Comparison of ENCODE assay signal across 8 mouse cellular contexts in the genomic region with DNA sequence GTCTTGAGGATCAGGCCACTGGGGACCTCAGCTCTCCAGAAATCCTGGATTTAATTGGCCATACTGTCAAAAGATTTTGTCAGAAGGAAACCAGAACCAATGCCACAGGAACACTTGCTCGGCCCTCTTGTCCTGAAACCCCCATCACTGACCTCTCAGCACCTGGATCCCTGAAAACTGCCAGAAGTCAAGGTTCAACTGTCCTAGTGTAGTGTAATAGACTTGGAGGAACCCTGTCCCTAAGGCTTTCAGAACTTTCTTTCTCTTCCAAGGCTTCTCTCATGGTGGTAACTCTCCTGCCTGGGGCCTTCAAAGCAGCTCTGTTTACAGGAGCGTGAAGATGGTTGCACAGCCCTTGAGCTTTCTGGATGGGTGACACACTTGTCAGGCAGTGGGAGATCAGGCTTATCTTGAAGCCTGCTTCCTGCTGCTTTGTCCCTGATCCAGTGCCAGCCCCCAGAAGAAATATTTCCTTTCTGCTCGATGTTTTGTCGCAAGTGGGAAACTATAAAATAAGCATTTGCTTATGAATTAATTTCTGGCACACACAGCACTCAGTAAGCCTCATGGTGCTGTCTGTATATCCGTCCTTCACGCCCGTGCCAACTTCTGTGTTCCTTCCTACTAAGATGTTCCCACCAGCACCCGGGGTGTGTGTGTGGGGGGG.
A peak's percentile ranks its signal among the peaks of the same experiment; 100 is the strongest.
DNase-seq lines count a peak whose midpoint lies in the region; ATAC-seq and TF ChIP-seq lines count a peak whose summit lies in the region.
"Had no signal": no experiment of that assay in that cellular context is flagged by ENCODE, and none has a peak within 500 bp of the region (broad histone marks: within the 10 kb centered on the region; RNA-seq: fewer than 3 reads in every experiment).

No protein-coding gene starts in this region.

- no peak for TF ChIP-seq POLR2A in cortical plate, adult 2 months (IDR thresholded peaks at IDR 0.05; ENCODE audit: extremely low read depth, insufficient read depth, low read length)

- 43% methylated on average over 8 of the region's 8 CpGs for WGBS in heart, embryonic 14.5 days

- no peak overlapping the region for H3K4me3 ChIP-seq in cortical plate, adult 2 months (ENCODE audit: insufficient read depth, low read length)
- no peak overlapping the region for H3K4me3 ChIP-seq in heart, embryonic 14.5 days (ENCODE audit: control insufficient read depth in 1 of 2, insufficient read depth in 1 of 2, low read depth in 1 of 2, low read length in 2 of 2)
- H3K4me3 ChIP-seq: erythroblast, embryonic 14.5 days had no signal

- H3K27me3 ChIP-seq in heart, embryonic 14.5 days (ENCODE audit: control insufficient read depth, insufficient read depth, low read length), result no peaks in the 10 kb centered on the region

- peaks cover 4% of the 10 kb centered on the region; the same call in 1 of the 2 replicates for H3K36me3 ChIP-seq in heart, embryonic 14.5 days (ENCODE audit: control insufficient read depth, insufficient read depth, low read length)

- H3K4me2 ChIP-seq in heart, embryonic 14.5 days (ENCODE audit: low read length), result peak overlapping the region; percentile 29; the same call in 1 of the 2 replicates

- no peak for TF ChIP-seq CTCF in cortical plate, adult 2 months (IDR thresholded peaks at IDR 0.05; ENCODE audit: extremely low read depth, insufficient read depth, low read length)

- peaks cover 7% of the 10 kb centered on the region; the same call in 1 of the 2 replicates for H3K4me1 ChIP-seq in cortical plate, adult 2 months (ENCODE audit: control insufficient read depth, insufficient read depth, low read length)
- H3K4me1 ChIP-seq in heart, embryonic 14.5 days (ENCODE audit: control insufficient read depth in 2 of 2, insufficient read depth in 2 of 2, low read length in 2 of 2), result peaks cover 17 to 32% of the 10 kb centered on the region in 2 experiments

- no peaks in the 10 kb centered on the region for H3K9me3 ChIP-seq in heart, embryonic 14.5 days (ENCODE audit: control insufficient read depth, low read length)

- DNase-seq in left cerebral cortex, adult 18-20 months (ENCODE audit: low spot score in 2 of 2), result peak; percentile 42 to 49
- DNase-seq in left cerebral cortex, adult 8-10 months (ENCODE audit: low spot score in 2 of 2), result no peak
- DNase-seq in lung, postnatal 25 days (ENCODE audit: low spot score), result peak; percentile 35
- DNase-seq in ovary, adult 18-20 months (ENCODE audit: low spot score), result no peak

- ATAC-seq in heart, embryonic 14.5 days (ENCODE audit: insufficient number of reproducible peaks, insufficient read depth, low FRiP score, low read depth), result no peak
- no peak for ATAC-seq in inflammation-experienced regulatory T-cells, adult 6 months

- H3K27ac ChIP-seq in cortical plate, adult 2 months (ENCODE audit: insufficient read depth, low read length), result peak overlapping the region; percentile 71
- peak overlapping the region; percentile 76 to 80 for H3K27ac ChIP-seq in heart, embryonic 14.5 days (replicated peaks in 1 of 2; ENCODE audit: control insufficient read depth in 1 of 2, insufficient read depth in 1 of 2, low read depth in 2 of 2, low read length in 2 of 2)

- H3K9ac ChIP-seq in heart, embryonic 14.5 days (ENCODE audit: low read length), result no peak overlapping the region

Comparison
In these comparisons a context has a peak if more than half of its experiments do, and no peak if none do; other contexts are left out.
1. DNase-seq: peak in left cerebral cortex, adult 18-20 months (2 of 2) and lung, postnatal 25 days (single experiment); none in left cerebral cortex, adult 8-10 months (0 of 2) and ovary, adult 18-20 months (single experiment).